Mouse (Mus musculus) kidney, adult 8-10 months (tissue): ENCODE measurements around the gene Eya2.
"Not testable (repeated sequence)": the region's sequence is repeated elsewhere in the genome, so short reads cannot be mapped to it uniquely, and the experiment has no call there.

ENCODE experiments used
- DNase-seq, 2 experiments: peaks; one replicate each; pipeline ENCODE4 v3.0.0; 2022

Gene Eya2

GRCm38 (mm10) chr2:165786467-165786866 is 191.6 kb downstream of the Eya2 start:
- no peak for DNase-seq

DNA sequence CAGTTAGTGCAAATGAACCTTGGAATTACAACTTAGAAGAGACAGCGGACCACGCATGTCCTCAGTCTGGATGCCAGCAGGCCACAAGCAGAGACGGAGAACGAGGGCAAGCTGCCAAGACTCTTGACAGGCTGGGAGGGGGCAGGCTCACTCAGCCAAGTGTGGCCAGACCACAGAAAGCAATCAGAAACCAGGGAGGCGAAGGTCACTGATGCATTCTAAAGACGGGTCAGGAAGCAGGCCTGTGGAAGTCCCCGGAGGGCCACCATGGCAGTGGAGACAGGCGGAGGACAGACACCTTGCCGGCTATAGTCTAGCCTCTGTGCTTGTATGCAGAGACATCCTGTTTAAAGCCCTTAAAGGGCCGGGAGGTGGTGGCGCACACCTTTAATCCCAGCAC is 193.2 kb downstream of the Eya2 start:
- peak; percentile 95 for DNase-seq

DNA sequence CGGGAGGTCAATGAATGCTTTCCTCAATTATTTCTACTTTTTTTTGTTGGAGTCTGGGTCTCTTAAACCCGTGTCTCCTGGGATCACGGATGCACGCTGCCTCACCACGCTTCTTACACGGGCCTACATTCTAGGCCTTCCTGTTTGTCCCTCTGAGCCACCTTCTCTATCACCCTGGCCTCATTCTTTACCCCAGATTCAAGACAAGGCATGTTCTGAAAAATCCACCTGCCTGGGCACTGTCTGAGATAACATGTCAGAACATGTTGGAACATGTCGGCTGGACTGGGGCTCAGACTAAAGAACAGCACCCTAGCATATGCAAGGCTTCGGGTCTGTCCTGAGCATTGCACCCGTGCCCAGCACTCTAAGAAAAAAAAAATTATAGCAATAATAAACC is 194.0 kb downstream of the Eya2 start:
- DNase-seq, result no peak

- no peak for DNase-seq
These were observed 194.8 kb downstream of the Eya2 start for GRCm38 (mm10) chr2:165789667-165790066.

DNA sequence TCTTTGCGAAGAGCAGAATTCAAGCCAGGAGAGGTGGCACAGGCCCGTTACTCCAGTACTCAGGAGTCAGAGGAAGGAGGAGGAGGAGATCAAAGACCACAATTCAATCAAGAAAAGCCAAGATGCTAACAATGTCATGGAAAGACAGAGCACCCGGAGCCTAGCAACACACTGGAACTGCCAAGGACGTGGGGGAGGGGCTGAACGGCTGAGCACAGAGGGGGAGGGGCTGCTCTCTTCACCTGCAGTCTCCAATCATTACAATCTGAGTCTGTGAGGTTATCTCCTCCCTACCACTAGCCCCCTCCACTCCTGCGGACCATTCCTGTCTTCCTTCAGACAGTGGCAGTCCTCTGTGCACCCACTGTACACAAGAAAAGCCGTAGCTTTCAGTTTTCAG is 196.2 kb downstream of the Eya2 start:
- DNase-seq, result no peak

GRCm38 (mm10) chr2:165791657-165792056 is 196.8 kb downstream of the Eya2 start:
- peak in 1 of 2 experiments; percentile 58 for DNase-seq

DNA sequence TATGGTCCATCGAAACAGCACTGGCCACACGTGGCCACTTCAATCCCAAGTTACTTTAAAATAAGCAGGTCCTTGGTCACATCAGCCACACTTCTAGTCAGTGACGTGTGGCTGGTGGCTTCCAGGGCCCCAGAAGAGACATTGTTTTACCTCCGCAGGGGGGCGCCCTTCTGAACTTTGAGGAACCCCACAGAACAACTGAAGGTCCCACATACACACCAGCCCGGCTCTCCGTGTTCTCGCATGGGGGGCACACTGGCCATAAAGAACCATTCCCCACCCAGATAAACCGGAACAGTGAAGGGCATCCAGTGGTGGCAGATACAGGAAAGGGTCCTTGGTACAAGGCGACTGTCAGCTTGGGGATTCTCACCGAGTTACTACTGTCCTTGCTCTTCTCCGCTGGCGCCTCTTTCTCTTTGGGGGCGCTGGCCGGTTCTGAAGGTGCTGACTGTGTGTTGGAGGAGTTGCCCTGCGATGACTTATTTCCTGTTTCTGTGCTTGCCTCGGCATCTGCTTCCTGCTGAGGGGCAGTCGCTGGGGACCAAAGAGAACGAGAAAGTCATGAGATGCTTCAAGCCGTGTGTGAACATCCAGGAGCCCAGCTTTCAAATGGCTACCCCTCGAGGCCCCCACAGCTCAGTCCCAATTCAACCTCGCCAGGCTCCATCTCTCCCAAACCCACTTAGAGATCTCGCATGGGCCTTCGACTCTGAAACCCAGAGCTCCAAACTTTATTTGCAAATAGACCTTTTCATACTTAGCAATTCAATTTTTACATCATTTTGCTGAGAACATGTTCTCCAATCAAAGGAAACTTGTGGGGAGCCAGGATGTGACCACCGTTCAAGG is 197.8 kb downstream of the Eya2 start:
- no peak for DNase-seq

DNA sequence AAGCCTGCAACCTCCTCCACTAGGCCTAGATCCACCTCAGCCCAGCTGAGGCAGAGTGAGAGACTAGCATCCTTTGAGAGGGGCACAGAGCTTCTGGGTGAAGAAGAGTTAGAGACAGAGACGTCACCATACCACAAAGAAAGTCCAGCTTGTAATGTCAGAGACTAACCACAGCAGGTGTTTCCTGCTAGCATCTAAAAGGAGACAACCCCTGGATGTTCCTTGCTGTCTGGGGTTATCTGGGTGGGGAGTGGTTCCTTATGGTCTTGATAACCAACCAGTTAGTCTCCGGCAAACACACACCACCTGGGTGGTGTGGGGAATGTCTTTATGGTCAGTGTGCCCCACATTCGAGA is 198.4 kb downstream of the Eya2 start:
- DNase-seq, result no peak

- no peak for DNase-seq
These were observed 203.0 kb downstream of the Eya2 start for GRCm38 (mm10) chr2:165797876-165798275.

DNA sequence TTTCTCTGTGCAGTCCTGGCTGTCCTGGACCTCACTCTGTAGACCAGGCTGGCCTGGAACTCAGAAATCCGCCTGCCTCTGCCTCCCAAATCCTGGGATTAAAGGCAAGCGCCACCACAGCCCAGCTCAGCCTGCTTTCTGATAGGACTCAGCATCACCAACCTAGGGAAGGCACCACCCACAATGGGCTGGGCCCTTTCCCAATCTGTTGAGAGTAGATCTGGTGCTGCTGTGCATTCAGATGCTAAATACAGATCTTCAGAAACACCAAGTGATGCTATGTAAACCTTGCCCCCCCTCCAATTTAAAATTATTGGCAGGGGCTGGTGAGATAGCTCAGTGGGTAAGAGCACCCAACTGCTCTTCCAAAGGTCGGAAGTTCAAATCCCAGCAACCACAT is 205.3 kb downstream of the Eya2 start:
- not testable (repeated sequence) for DNase-seq

DNA sequence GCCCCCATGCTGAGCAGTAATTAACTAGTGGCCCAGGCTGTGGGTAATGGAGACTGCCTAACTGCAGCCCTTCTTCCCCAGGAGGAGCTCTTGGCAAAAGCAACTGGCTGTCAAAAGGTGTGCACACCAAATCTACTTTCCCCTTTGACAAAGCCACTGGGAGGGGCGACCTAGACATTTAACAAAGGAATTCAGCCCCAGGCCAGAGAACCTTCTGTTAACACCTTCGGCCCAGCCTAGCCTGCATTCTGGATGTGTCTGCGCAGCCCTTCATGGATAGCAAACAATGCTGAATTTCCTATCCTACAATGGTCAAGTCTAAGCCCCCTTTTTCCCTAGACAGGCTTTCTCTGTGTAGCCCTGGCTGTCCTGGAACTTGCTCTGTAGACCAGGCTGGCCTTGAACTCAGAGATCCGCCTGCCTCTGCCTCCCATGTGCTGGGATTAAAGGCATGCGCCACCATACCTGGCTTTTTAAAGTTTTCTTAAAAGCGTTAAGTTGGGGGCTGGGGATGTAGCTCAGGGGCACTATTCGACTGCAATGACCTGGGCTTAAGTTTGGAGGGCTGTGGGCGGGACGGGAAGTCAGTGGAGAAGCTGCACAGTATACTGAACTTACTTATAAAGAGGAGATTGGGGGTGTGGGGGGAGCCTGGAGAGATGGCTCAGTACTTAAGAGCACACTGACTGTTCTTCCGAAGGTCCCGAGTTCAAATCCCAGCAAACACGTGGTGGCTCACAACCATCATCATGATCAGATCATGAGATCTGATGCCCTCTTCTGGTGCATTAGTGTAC is 213.5 kb downstream of the Eya2 start:
- DNase-seq, result no peak

DNA sequence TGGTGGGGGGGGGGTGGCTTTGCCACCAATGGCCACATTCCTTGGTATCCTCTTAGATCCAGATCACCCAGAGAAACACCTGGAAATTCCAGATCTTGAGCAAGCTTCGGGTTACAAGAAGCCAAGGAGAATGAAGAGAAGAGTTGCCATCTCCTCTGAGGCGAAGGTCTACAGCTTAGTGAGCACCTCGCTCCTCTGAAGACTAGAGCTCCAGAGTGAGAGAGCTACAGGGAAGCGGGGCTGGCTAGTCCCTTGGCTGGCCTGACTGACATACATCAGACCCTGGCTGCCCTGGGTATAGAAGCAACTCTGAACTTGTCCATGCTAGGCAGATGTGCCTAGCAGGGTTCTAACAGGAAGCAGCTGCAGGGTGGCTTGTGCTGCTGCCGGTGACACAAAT is 214.3 kb downstream of the Eya2 start:
- no peak for DNase-seq

- no peak for DNase-seq
These were observed 215.2 kb downstream of the Eya2 start for GRCm38 (mm10) chr2:165809901-165810477.

DNA sequence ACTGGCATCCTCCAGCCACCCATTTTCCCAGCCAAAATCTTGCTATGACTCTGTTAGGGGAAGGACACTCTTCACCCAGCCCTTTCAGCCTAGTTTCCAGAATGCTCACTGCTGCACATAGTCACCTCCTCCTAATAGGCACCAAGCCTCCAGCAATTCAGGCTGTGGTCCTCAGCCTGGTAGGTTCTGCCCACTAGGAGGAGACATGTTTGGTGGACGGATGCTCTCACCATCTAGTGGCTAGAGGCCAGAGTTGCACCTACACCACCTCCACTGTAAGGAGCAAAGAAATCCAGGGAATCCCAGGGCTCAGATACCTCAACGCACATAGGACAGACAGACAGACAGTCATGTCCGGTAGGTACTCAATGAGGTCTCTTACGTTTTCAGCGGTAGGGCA is 216.7 kb downstream of the Eya2 start:
- DNase-seq, result peak; percentile 50 to 71

GRCm38 (mm10) chr2:165812889-165813288 is 218.1 kb downstream of the Eya2 start:
- DNase-seq, result no peak

GRCm38 (mm10) chr2:165815103-165815880 is 220.5 kb downstream of the Eya2 start:
- no peak for DNase-seq

DNA sequence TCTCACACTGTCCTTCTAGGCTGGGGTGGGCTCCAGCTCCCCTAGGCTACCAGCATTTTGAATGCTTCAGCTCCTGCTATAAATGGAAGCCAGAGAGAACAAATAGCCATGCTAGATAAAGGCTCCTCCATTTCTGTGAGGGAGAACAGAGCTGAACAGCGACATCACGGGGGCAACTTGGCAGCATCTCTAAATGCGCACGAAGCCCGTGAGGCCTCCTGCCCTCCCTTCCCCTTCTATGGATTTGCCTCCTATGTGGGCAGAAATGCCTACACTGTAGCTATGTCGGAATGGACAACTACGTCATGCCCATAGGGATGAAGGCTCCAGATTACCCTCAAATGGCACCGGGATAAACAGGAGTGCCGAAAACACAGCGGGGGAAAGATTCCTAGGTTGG is 222.6 kb downstream of the Eya2 start:
- no peak for DNase-seq

GRCm38 (mm10) chr2:165818570-165818969 is 223.7 kb downstream of the Eya2 start:
- DNase-seq, result no peak

GRCm38 (mm10) chr2:165818985-165819948 is 224.4 kb downstream of the Eya2 start:
- peak; percentile 53 to 73 for DNase-seq

DNA sequence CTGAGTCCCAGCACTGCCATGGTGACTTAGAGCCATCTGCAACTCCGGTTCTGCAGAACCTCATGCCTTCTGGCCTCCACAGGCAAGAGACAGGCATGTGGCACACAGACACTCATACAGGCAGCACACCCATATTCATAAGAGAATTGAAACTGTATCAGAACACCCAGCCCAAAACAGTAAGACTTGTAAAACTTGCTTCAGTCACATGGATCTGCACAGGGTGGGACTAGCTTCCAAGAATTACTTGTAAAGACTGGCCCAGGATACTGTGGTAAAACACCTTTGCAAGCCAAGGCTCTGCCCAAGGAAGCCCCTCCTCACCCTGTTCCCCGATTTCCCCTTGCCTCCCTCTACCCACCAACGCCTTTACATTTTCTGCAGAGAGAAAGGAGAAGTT is 225.2 kb downstream of the Eya2 start:
- DNase-seq, result no peak

- DNase-seq, result no peak
These were observed 225.8 kb downstream of the Eya2 start for GRCm38 (mm10) chr2:165820504-165821095.
